Mouse (Mus musculus) lung, postnatal 25 days (tissue): ENCODE measurements around the gene Fkbp7.
A peak's percentile ranks its signal among the peaks of the same experiment; 100 is the strongest.
"Not testable (repeated sequence)": the region's sequence is repeated elsewhere in the genome, so short reads cannot be mapped to it uniquely, and the experiment has no call there.

Source experiments
- DNase-seq: peaks from one replicate; pipeline ENCODE4 v3.0.0; 2022; ENCODE audit warnings: low spot score

The Fkbp7 gene

DNA sequence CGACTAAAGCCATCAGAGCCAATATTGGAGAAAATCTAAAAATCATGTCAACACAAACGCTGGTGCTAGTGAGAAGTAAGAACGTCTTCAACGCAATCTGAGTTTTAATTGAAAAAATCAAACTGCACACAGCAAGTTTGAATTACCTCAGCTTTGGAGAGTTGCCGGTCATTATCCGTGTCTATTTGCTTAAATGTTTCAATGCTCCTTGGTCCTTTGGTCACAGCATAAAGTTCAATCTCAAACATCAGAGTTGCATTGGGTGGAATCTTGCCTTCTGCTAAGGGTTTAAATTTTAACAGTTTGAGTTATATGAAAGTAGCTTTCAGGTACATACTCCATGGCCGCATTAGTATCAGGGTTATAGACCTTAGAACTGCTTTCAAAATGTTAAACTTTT lies 7.4 kb downstream of the Fkbp7 start:
- DNase-seq: no peak

GRCm38 (mm10) chr2:76659419-76659818 lies 13.5 kb downstream of the Fkbp7 start:
- DNase-seq: no peak

DNA sequence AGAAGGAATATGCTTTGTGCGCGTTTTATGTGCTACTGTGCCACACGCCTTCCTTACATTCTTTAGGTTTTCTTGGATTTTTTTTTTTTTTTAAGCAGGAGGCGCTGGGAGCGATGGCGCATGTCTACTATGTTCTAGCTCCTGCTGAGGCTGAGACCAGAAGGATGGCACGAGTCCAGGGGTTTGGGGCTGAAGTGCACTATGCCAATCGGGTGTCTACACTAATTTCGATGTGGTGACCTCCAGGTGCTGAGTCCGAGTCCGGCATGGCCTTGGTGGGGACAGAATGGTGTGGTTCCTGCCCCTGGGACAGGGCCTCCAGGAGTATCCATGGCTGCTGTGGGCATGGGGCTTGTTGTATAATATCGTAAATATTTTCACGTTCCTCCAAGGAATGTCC lies 14.4 kb downstream of the Fkbp7 start:
- no peak for DNase-seq

- peak; percentile 30 for DNase-seq
Observed at GRCm38 (mm10) chr2:76655982-76656381, 16.9 kb downstream of the Fkbp7 start.

DNA sequence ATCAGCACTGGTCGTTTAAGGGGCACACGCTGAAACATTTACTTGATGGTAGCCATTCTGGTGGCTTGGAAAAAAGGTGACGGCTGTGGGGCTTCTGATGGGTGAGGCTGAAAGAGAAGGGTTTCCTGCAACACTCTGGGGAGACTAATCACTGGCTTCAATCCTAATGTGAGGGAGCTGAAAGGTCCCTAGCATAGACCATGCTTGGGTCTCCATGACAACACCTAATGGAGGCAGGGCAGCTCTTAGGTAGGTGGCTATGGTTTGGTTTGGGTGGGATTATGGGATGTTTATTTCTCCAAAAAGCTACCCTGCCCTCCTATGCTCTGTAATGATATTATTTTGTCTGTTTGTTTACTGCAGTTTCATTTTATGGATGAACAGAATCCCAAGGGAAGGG lies 17.5 kb downstream of the Fkbp7 start:
- no peak for DNase-seq

DNA sequence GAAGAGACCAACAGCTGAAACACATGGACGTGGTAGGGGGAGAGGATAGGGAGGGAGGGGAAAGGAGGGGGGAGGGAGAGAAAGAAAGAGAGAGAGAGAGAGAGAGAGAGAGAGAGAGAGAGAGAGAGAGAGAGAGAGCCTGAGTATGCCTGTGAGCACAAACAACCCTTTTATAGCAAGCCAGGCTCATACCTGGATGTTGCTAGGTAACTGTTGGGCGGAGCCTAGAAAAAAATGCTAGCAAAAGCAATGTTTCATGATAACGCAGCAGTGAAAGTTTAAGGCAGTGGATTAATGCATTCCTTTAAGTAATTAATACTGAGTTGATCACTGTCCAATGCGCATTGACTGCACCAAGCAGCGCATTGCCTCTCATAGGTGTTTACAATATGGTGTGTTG lies 18.3 kb downstream of the Fkbp7 start:
- DNase-seq: no peak

GRCm38 (mm10) chr2:76653070-76653469 lies 19.8 kb downstream of the Fkbp7 start:
- DNase-seq: no peak

GRCm38 (mm10) chr2:76648666-76649141 lies 24.2 kb downstream of the Fkbp7 start:
- peak; percentile 34 for DNase-seq

- DNase-seq: peak; percentile 99
Observed at GRCm38 (mm10) chr2:76647883-76648570, 24.9 kb downstream of the Fkbp7 start, which contains the start of the genes Prkra and Pjvk. Gene Prkra, minus strand, starts transcription at chr2:76648015. Gene Pjvk, plus strand, starts transcription at chr2:76648476.

- no peak for DNase-seq
Observed at GRCm38 (mm10) chr2:76647441-76647869, 25.5 kb downstream of the Fkbp7 start.

- no peak for DNase-seq
Observed at GRCm38 (mm10) chr2:76643801-76644200, 29.1 kb downstream of the Fkbp7 start.

DNA sequence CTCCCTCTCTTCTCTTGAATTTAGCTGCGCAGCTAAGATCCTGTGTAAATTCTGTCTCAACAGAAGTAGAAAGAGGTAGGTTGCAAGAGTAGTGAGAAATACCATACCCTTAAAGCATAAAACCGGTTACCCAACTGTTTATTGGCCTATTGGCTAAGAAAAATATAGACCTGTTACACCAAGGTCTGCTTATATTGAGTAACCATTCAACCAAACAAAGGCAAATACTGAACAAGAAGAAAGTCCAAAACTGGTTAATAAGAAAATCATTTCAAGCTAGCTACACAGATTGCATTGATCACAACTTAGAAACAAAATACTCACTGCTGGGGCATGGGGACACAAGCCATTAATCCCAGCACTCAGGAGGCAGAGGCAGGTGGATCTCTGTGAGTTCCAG lies 33.3 kb downstream of the Fkbp7 start:
- DNase-seq: no peak

- DNase-seq: no peak
Observed at GRCm38 (mm10) chr2:76631600-76631999, 41.3 kb downstream of the Fkbp7 start.

- no peak for DNase-seq
Observed at GRCm38 (mm10) chr2:76630293-76630692, 42.6 kb downstream of the Fkbp7 start.

DNA sequence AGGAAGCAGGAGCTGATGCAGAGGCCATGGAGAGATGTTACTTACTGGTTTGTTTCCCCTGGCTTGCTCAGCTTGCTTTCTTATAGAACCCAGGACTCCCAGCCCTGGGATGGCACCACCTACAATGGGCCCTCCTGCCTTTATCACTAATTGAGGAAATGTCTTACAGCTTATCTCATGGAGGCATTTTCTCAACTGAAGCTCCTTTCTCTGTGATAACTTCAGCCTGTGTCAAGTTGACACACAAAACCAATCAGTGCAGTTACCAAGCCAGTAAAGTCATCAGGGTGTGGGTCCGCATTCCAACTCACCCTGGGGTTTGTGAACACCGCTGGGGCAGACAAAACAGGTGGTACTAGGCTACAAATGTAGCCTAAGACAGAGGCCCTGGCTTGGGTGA lies 50.6 kb downstream of the Fkbp7 start:
- DNase-seq: not testable (repeated sequence)

GRCm38 (mm10) chr2:76621724-76622123 lies 51.2 kb downstream of the Fkbp7 start:
- DNase-seq: no peak

GRCm38 (mm10) chr2:76620188-76620587 lies 52.7 kb downstream of the Fkbp7 start:
- DNase-seq: no peak

GRCm38 (mm10) chr2:76618078-76618477 lies 54.8 kb downstream of the Fkbp7 start:
- DNase-seq: peak; percentile 37
